Mouse (Mus musculus) CH12.LX (cell line): ENCODE results near the gene Tprkb. TPM values are rescaled to one million over a fixed set of nuclear protein-coding genes. Genes with fewer than 3 reads are reported as not detected.

Source experiments
- DNase-seq: peaks from one replicate; pipeline ENCODE4 v3.0.0-alpha.2; 2013; ENCODE audit errors: extremely low read depth
- H3K27ac ChIP-seq: 2 replicates; pipeline ENCODE4 v1.5.1; 2012; ENCODE audit warnings: low read depth, mild to moderate bottlenecking, control low read depth, moderate library complexity; ENCODE audit not compliant: insufficient read depth
- H3K27me3 ChIP-seq: replicated peaks from 2 replicates; pipeline ENCODE3; 2012; ENCODE audit warnings: inconsistent platforms
- H3K36me3 ChIP-seq, 2 experiments: replicated peaks in 1 of 2; 2 replicates each; pipeline versions ENCODE3 to v1.6.1; 2012; ENCODE audit warnings: inconsistent platforms in 1 of 2, low read length in 1 of 2, mild to moderate bottlenecking in 1 of 2, mixed read lengths in 1 of 2, moderate library complexity in 1 of 2; ENCODE audit not compliant: control insufficient read depth in 1 of 2, insufficient read depth in 1 of 2
- H3K4me1 ChIP-seq, 2 experiments: 2 replicates each; pipeline ENCODE4 v1.6.1; 2012; ENCODE audit warnings: inconsistent platforms in 1 of 2, moderate library complexity in 1 of 2; ENCODE audit not compliant: insufficient read depth in 2 of 2, control insufficient read depth in 1 of 2
- H3K4me2 ChIP-seq: 2 replicates; pipeline ENCODE4 v1.6.1; 2012; ENCODE audit warnings: low read depth, mild to moderate bottlenecking, control low read depth; ENCODE audit not compliant: poor library complexity, insufficient read depth, severe bottlenecking
- H3K4me3 ChIP-seq, 3 experiments: fragments of 150-350 bp in 1 of 3; sonication (generic) in 1 of 3; replicated peaks in 1 of 3; 2 replicates each; pipeline versions ENCODE3 to v1.5.1; 2011 to 2012; ENCODE audit warnings: low read depth in 2 of 3, low read length in 2 of 3, mild to moderate bottlenecking in 2 of 3, moderate library complexity in 2 of 3, control low read depth in 1 of 3, improper control_type of control experiment in 1 of 3, inconsistent platforms in 1 of 3, mixed read lengths in 1 of 3; ENCODE audit not compliant: poor library complexity in 1 of 3
- H3K79me2 ChIP-seq: replicated peaks from 2 replicates; pipeline ENCODE4 v1.6.1; 2012; ENCODE audit warnings: mild to moderate bottlenecking, moderate library complexity; ENCODE audit not compliant: control insufficient read depth, poor library complexity, insufficient read depth, severe bottlenecking; ENCODE audit errors: extremely low read depth
- H3K9ac ChIP-seq: 2 replicates; pipeline ENCODE4 v1.6.1; 2012; ENCODE audit warnings: low read depth, mild to moderate bottlenecking, control low read depth, moderate library complexity; ENCODE audit not compliant: insufficient read depth
- H3K9me3 ChIP-seq: replicated peaks from 2 replicates; pipeline ENCODE3; 2012; ENCODE audit warnings: low read length, inconsistent platforms, mixed read lengths
- BHLHE40 ChIP-seq: IDR thresholded peaks from 2 replicates; pipeline ENCODE4 v1.6.1; 2011; ENCODE audit warnings: mild to moderate bottlenecking, low read depth, low read length, improper control_type of control experiment
- CHD1 ChIP-seq: IDR thresholded peaks from 2 replicates; pipeline ENCODE4 v1.6.1; 2012; ENCODE audit warnings: low read depth, low read length, improper control_type of control experiment, inconsistent platforms
- CTCF ChIP-seq, 2 experiments: IDR thresholded peaks in 1 of 2; conservative IDR thresholded peaks in 1 of 2; 2 replicates each; pipeline ENCODE4 v1.5.1; 2011 to 2012; ENCODE audit warnings: low read depth in 2 of 2, low read length in 2 of 2, improper control_type of control experiment in 1 of 2, inconsistent platforms in 1 of 2, mild to moderate bottlenecking in 1 of 2, moderate library complexity in 1 of 2
- EP300 ChIP-seq: IDR thresholded peaks from 2 replicates; pipeline ENCODE4 v1.6.1; 2011; ENCODE audit warnings: low read length, improper control_type of control experiment
- GABPA ChIP-seq: IDR thresholded peaks from 2 replicates; pipeline ENCODE4 v1.6.1; 2012; ENCODE audit warnings: low read depth, low read length, improper control_type of control experiment, inconsistent platforms; ENCODE audit not compliant: insufficient replicate concordance
- HCFC1 ChIP-seq: IDR thresholded peaks from 2 replicates; pipeline ENCODE4 v1.6.1; 2012; ENCODE audit warnings: low read depth, mild to moderate bottlenecking, inconsistent platforms, low read length, improper control_type of control experiment
- IRF4 ChIP-seq: IDR thresholded peaks from 2 replicates; pipeline ENCODE4 v1.6.1; 2014; ENCODE audit warnings: low read depth, mild to moderate bottlenecking, inconsistent platforms, low read length, improper control_type of control experiment
- JUND ChIP-seq: conservative IDR thresholded peaks from 2 replicates; pipeline ENCODE4 v1.6.1; 2011; ENCODE audit warnings: low read depth, low read length, improper control_type of control experiment
- KAT2A ChIP-seq: IDR thresholded peaks from 2 replicates; pipeline ENCODE4 v1.6.1; 2012; ENCODE audit warnings: low read length, improper control_type of control experiment, inconsistent platforms; ENCODE audit not compliant: insufficient replicate concordance
- MAFK ChIP-seq: IDR thresholded peaks from 2 replicates; pipeline ENCODE4 v1.6.1; 2011; ENCODE audit warnings: low read length, improper control_type of control experiment; ENCODE audit not compliant: insufficient replicate concordance
- MAZ ChIP-seq: IDR thresholded peaks from 2 replicates; pipeline ENCODE4 v1.6.1; 2012; ENCODE audit warnings: low read depth, mild to moderate bottlenecking, inconsistent platforms, low read length, improper control_type of control experiment, moderate library complexity
- MYC ChIP-seq: IDR thresholded peaks from 2 replicates; pipeline ENCODE4 v1.6.1; 2011; ENCODE audit warnings: low read depth, mild to moderate bottlenecking, improper control_type of control experiment, low read length
- NELFE ChIP-seq: IDR thresholded peaks from 2 replicates; pipeline ENCODE4 v1.6.1; 2011; ENCODE audit warnings: low read depth, low read length, improper control_type of control experiment
- NRF1 ChIP-seq: IDR thresholded peaks from 2 replicates; pipeline ENCODE4 v1.6.1; 2014; ENCODE audit warnings: low read depth, mild to moderate bottlenecking, inconsistent platforms, low read length, improper control_type of control experiment, moderate library complexity
- POLR2A ChIP-seq: IDR thresholded peaks from 2 replicates; pipeline ENCODE4 v1.6.1; 2011; ENCODE audit warnings: low read depth, mild to moderate bottlenecking, improper control_type of control experiment, low read length
- POLR2AphosphoS2 ChIP-seq: IDR thresholded peaks from 2 replicates; pipeline ENCODE4 v1.6.1; 2011; ENCODE audit warnings: low read depth, low read length, improper control_type of control experiment
- RCOR1 ChIP-seq: conservative IDR thresholded peaks from 2 replicates; pipeline ENCODE4 v1.6.1; 2012; ENCODE audit warnings: low read depth, mild to moderate bottlenecking, inconsistent platforms, low read length, improper control_type of control experiment
- SIN3A ChIP-seq: IDR thresholded peaks from 2 replicates; pipeline ENCODE4 v1.6.1; 2012; ENCODE audit warnings: low read length, improper control_type of control experiment, inconsistent platforms
- SMC3 ChIP-seq: IDR thresholded peaks from 2 replicates; pipeline ENCODE4 v1.6.1; 2011; ENCODE audit warnings: low read depth, low read length, improper control_type of control experiment
- TCF12 ChIP-seq: IDR thresholded peaks from 2 replicates; pipeline ENCODE4 v1.6.1; 2014; ENCODE audit warnings: low read depth, mild to moderate bottlenecking, inconsistent platforms, low read length, improper control_type of control experiment
- UBTF ChIP-seq: IDR thresholded peaks from 2 replicates; pipeline ENCODE4 v1.6.1; 2012; ENCODE audit warnings: low read depth, mild to moderate bottlenecking, inconsistent platforms, low read length, improper control_type of control experiment, moderate library complexity
- USF1 ChIP-seq: IDR thresholded peaks from 2 replicates; pipeline ENCODE4 v1.6.1; 2014; ENCODE audit warnings: low read depth, mild to moderate bottlenecking, inconsistent platforms, low read length, improper control_type of control experiment
- USF2 ChIP-seq: conservative IDR thresholded peaks from 2 replicates; pipeline ENCODE4 v1.6.1; 2011; ENCODE audit warnings: low read depth, low read length, improper control_type of control experiment
- ZC3H11A ChIP-seq: IDR thresholded peaks from 2 replicates; pipeline ENCODE4 v1.6.1; 2012; ENCODE audit warnings: low read depth, mild to moderate bottlenecking, inconsistent platforms, low read length, improper control_type of control experiment
- ZKSCAN1 ChIP-seq: IDR thresholded peaks from 2 replicates; pipeline ENCODE4 v1.6.1; 2012; ENCODE audit warnings: low read depth, inconsistent platforms, low read length, improper control_type of control experiment, borderline replicate concordance
- ZMIZ1 ChIP-seq: IDR thresholded peaks from 2 replicates; pipeline ENCODE4 v1.6.1; 2012; ENCODE audit warnings: low read depth, mild to moderate bottlenecking, inconsistent platforms, low read length, improper control_type of control experiment
- ZNF384 ChIP-seq: IDR thresholded peaks from 2 replicates; pipeline ENCODE4 v1.6.1; 2012; ENCODE audit warnings: low read depth, low read length, improper control_type of control experiment, inconsistent platforms
- dilution Hi-C: fragments of 300-500 bp; cut with MboI; formaldehyde crosslinking; loops from 2 replicates; pipeline ENCODE4 v1.14.3; 2020; ENCODE audit warnings: low sequenced_read_pairs; ENCODE audit not compliant: extremely low pct_unique_long_range_greater_than_20kb, extremely low pct_ligation_motif_present
- in situ Hi-C: fragments of 300-500 bp; cut with MboI; formaldehyde crosslinking; loops from 3 replicates; pipeline ENCODE4 v1.14.3; 2019; ENCODE audit warnings: low sequenced_read_pairs, low pct_ligation_motif_present, low pct_unique_long_range_greater_than_20kb, mixed read lengths
- polyA plus RNA-seq: library from polyadenylated mRNA; unstranded; fragments of >175 nt; gene quantifications from 2 replicates; pipeline ENCODE4 v1.2.1, GENCODE M21; 2012; ENCODE audit warnings: low read depth; ENCODE audit not compliant: insufficient read length
- total RNA-seq, 2 experiments: library from RNA; depleted of rRNA; stranded (reverse); fragments of 300-350 nt in 1 of 2; fragments of >200 nt in 1 of 2; gene quantifications; 2 replicates each; pipeline ENCODE4 v1.2.3; 2012 to 2014

Tprkb gene
- 21.2 and 25.3 TPM in 2 replicates for total RNA-seq (2012; rRNA removed)
- total RNA-seq (2014; rRNA removed) = 59.8 and 67.2 TPM in 2 replicates
- 39.7 and 41.8 TPM in 2 replicates for polyA plus RNA-seq

- no peak within 1 kb of the TSS for H3K4me3 ChIP-seq
- in situ Hi-C loops = loop anchor here (25.0 kb wide), 2 partner anchors 324 to 449 kb away; partner anchors contain the start of genes Alms1, Cct7 and Pradc1
- no peak within 1 kb of the TSS for H3K4me2 ChIP-seq
- H3K27ac ChIP-seq = no peak within 1 kb of the TSS
- no peaks in the 10 kb centered on the region for H3K9me3 ChIP-seq
- TF ChIP-seq USF1 (no peak), SIN3A (no peak), HCFC1 (no peak), ZKSCAN1 (no peak), CHD1 (no peak), TCF12 (no peak), MAZ (no peak), ZC3H11A (no peak), CTCF (conservative IDR thresholded peaks at IDR 0.05 in 1 of 2, IDR thresholded peaks at IDR 0.05 in 1 of 2; ENCODE audit: low read depth in 2 of 2, low read length in 2 of 2) (no peak), EP300 (no peak), MYC (no peak), RCOR1 (no peak), UBTF (no peak), ZNF384 (no peak), MAFK (no peak), IRF4 (no peak), KAT2A (no peak), USF2 (no peak), BHLHE40 (no peak), POLR2AphosphoS2 (no peak)
- H3K27me3 ChIP-seq = no peaks in the 10 kb centered on the region
- H3K79me2 ChIP-seq = no peaks in the 10 kb centered on the region
- peaks cover 0 to 8% of the 10 kb centered on the region in 2 experiments for H3K36me3 ChIP-seq
- H3K9ac ChIP-seq = no peak within 1 kb of the TSS
- DNase-seq = no peak
- dilution Hi-C loops = no loop called here
- H3K4me1 ChIP-seq = peaks cover 0 to 6% of the 10 kb centered on the region in 2 experiments; a peak in 1 of 4 replicates
Measured at GRCm38 (mm10) chr6:85911587-85911986, at the start of gene Tprkb. Tprkb (plus strand) TSS chr6:85911865.

- Histone ChIP-seq H3K4me1 (no peaks in the 10 kb centered on the region), H3K36me3 (no peaks in the 10 kb centered on the region), H3K9ac (no peak overlapping the region), H3K79me2 (no peaks in the 10 kb centered on the region), H3K27me3 (peaks cover 71% of the 10 kb centered on the region), H3K9me3 (no peaks in the 10 kb centered on the region), H3K4me3 (no peak overlapping the region), H3K4me2 (no peak overlapping the region), H3K27ac (no peak overlapping the region)
- no peak for TF ChIP-seq ZMIZ1
- no peak for TF ChIP-seq TCF12
- no peak for TF ChIP-seq SMC3
- TF ChIP-seq NRF1 = no peak
- no peak for TF ChIP-seq USF1
- no peak for TF ChIP-seq GABPA
- TF ChIP-seq MAZ = no peak
- TF ChIP-seq MYC = no peak
- TF ChIP-seq POLR2A = no peak
- TF ChIP-seq JUND = no peak
- no peak for TF ChIP-seq HCFC1
- no peak for TF ChIP-seq BHLHE40
- TF ChIP-seq POLR2AphosphoS2 = no peak
- no peak for TF ChIP-seq ZKSCAN1
- TF ChIP-seq IRF4 = no peak
- no peak for TF ChIP-seq NELFE
- dilution Hi-C loops (no loop called here), in situ Hi-C loops (no loop called here)
- DNase-seq = no peak
Measured at GRCm38 (mm10) chr6:85862565-85862964, 49.1 kb upstream of the Tprkb start.
